Mouse (Mus musculus): ENCODE measurements around the gene Tnfrsf8.

- TF ChIP-seq POLR2A (IDR thresholded peaks at IDR 0.05; ENCODE audit: low read depth, low read length), result no peak
- TF ChIP-seq CTCF (IDR thresholded peaks at IDR 0.05; ENCODE audit: extremely low read depth, insufficient read depth, insufficient read length, insufficient replicate concordance), result no peak
These were observed 50.2 kb downstream of the Tnfrsf8 start for GRCm38 (mm10) chr4:145264761-145265160.
